Mouse (Mus musculus) midbrain, postnatal 0 days (tissue): ENCODE data around the gene Med12l. TPM values are rescaled to one million over a fixed set of nuclear protein-coding genes. Genes with fewer than 3 reads are reported as not detected.

Experiments
- ATAC-seq: fragments of 200-750 bp; cut with Nextera tagmentation; 2 replicates; pipeline ENCODE4 v1.8.0; 2017; ENCODE audit warnings: moderate number of reproducible peaks, mild to moderate bottlenecking, moderate TSS enrichment, moderate library complexity; ENCODE audit not compliant: low FRiP score
- DNase-seq: peaks from one replicate; pipeline ENCODE4 v3.0.0-alpha.2; 2015; ENCODE audit warnings: low spot score
- H3K27ac ChIP-seq: fragments of 300-500 bp; sonication (generic); 2 replicates; pipeline ENCODE4 v1.5.1; 2014; ENCODE audit warnings: low read depth, mild to moderate bottlenecking, low read length, mixed read lengths
- H3K27me3 ChIP-seq: fragments of 300-500 bp; sonication (generic); 2 replicates; pipeline ENCODE4 v1.6.1; 2014; ENCODE audit warnings: low read length, control low read depth, mixed read lengths; ENCODE audit not compliant: insufficient read depth
- H3K36me3 ChIP-seq: fragments of 300-500 bp; sonication (generic); 2 replicates; pipeline ENCODE4 v1.6.1; 2014; ENCODE audit warnings: low read length, control low read depth, mixed read lengths; ENCODE audit not compliant: insufficient read depth
- H3K4me1 ChIP-seq: fragments of 300-500 bp; sonication (generic); 2 replicates; pipeline ENCODE4 v1.6.1; 2014; ENCODE audit warnings: mild to moderate bottlenecking, control low read depth, antibody characterized with exemption, low read length, mixed read lengths; ENCODE audit not compliant: insufficient read depth
- H3K4me2 ChIP-seq: fragments of 300-500 bp; sonication (generic); 2 replicates; pipeline ENCODE4 v1.6.1; 2014; ENCODE audit warnings: low read depth, mild to moderate bottlenecking, low read length, mixed read lengths; ENCODE audit not compliant: poor library complexity, severe bottlenecking
- H3K4me3 ChIP-seq: fragments of 300-500 bp; sonication (generic); 2 replicates; pipeline ENCODE4 v1.5.1; 2014; ENCODE audit warnings: low read depth, mild to moderate bottlenecking, low read length, moderate library complexity
- H3K9ac ChIP-seq: fragments of 300-500 bp; sonication (generic); replicated peaks from 2 replicates; pipeline ENCODE4 v1.6.1; 2014; ENCODE audit warnings: mild to moderate bottlenecking, low read length, moderate library complexity, mixed read lengths; ENCODE audit not compliant: poor library complexity, severe bottlenecking
- H3K9me3 ChIP-seq: fragments of 300-500 bp; sonication (generic); 2 replicates; pipeline ENCODE4 v1.6.1; 2016; ENCODE audit warnings: low read length, control low read depth
- CTCF ChIP-seq: IDR thresholded peaks from 2 replicates; pipeline ENCODE4 v1.5.1; 2016; ENCODE audit warnings: antibody characterized with exemption, mild to moderate bottlenecking
- WGBS: fragments of 180-500 bp; shearing (Covaris S2); extraction: QIAGEN DNeasy Blood & Tissue Kit; methylation state at CpG from one replicate; pipeline ENCODE4 v1.1.7; 2014; 5-methylcytosine and 5-hydroxymethylcytosine counted together
- polyA plus RNA-seq: library from polyadenylated mRNA; unstranded; fragments of >200 nt; fragmentation: Nextera tagmentation; extraction: Ambion mirVana; gene quantifications from 2 replicates; pipeline ENCODE4 v1.2.1, GENCODE M21; 2015
- total RNA-seq: library from RNA; depleted of rRNA; stranded (reverse); fragments of >200 nt; gene quantifications from 2 replicates; pipeline ENCODE4 v1.2.3, GENCODE M21; 2014; rRNA removed

Gene Med12l
- total and polyA plus RNA-seq, 2 experiments from 2014 or later = 3.7 to 23.0 TPM

DNA sequence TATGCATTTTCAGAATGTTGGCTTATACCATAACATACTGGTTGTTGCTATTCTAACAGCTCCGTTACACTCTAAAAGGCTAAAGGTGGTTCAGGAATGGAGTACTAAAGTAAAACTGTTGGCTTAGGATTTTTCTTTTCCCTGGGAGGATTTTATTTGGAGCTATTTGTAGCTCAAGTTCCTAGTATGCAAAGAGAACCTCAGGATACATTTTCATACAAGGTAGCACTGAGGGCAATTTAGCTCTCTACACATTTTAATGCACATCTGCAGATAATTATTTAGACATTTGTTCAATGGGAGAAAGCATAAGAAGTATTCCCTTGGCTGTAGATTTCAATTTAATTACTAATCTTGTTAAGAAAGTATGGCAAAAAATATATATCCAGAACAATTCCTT, 356.3 kb downstream of the Med12l start:
- Histone ChIP-seq H3K27me3 (no peaks in the 10 kb centered on the region), H3K36me3 (no peaks in the 10 kb centered on the region), H3K27ac (no peak overlapping the region), H3K4me2 (no peak overlapping the region), H3K4me3 (no peak overlapping the region), H3K9ac (no peak overlapping the region), H3K4me1 (no peaks in the 10 kb centered on the region), H3K9me3 (no peaks in the 10 kb centered on the region)
- WGBS = 84% methylated on average over 1 of the region's 1 CpGs
- DNase-seq = no peak
- no peak for ATAC-seq
- TF ChIP-seq CTCF = no peak

Other genes with a start within 250 kb of the Med12l start
- 0.24 TPM in 1 of 2 replicates, not detected in the other for gene Mindy4b-ps, start 183.5 kb upstream of the Med12l start, total RNA-seq
- gene Mindy4b-ps, start 183.5 kb upstream of the Med12l start, polyA plus RNA-seq = 0.11 and 0.52 TPM in 2 replicates
- 1.9 and 2.8 TPM in 2 replicates for gene Clrn1, start 120.5 kb upstream of the Med12l start, total RNA-seq
- gene Clrn1, start 120.5 kb upstream of the Med12l start, polyA plus RNA-seq = 0.44 and 0.80 TPM in 2 replicates
- gene Gpr171, start 96.0 kb downstream of the Med12l start, total RNA-seq = not detected in 2 replicates
- gene Gpr171, start 96.0 kb downstream of the Med12l start, polyA plus RNA-seq = 0.43 and 0.74 TPM in 2 replicates
- 2.8 and 3.2 TPM in 2 replicates for gene P2ry14, start 147.8 kb downstream of the Med12l start, total RNA-seq
- gene P2ry14, start 147.8 kb downstream of the Med12l start, polyA plus RNA-seq = 4.3 and 4.6 TPM in 2 replicates
- 1.5 TPM in 1 of 2 replicates, not detected in the other for gene Gpr87, start 189.3 kb downstream of the Med12l start, total RNA-seq
- 0.16 TPM in 1 of 2 replicates, not detected in the other for gene Gpr87, start 189.3 kb downstream of the Med12l start, polyA plus RNA-seq
- gene P2ry13, start 205.1 kb downstream of the Med12l start, total RNA-seq = 2.2 and 2.6 TPM in 2 replicates
- 1.8 and 1.9 TPM in 2 replicates for gene P2ry13, start 205.1 kb downstream of the Med12l start, polyA plus RNA-seq